Mouse (Mus musculus) thymus, postnatal 0 days (tissue): ENCODE results near the gene Plin2. TPM values are rescaled to one million over a fixed set of nuclear protein-coding genes. Genes with fewer than 3 reads are reported as not detected.
"Not testable (repeated sequence)": the region's sequence is repeated elsewhere in the genome, so short reads cannot be mapped to it uniquely, and the experiment has no call there.

ENCODE experiments used
- DNase-seq: peaks from one replicate; pipeline ENCODE4 v3.0.0-alpha.2; 2015; ENCODE audit warnings: low spot score
- polyA plus RNA-seq: library from polyadenylated mRNA; unstranded; fragments of >200 nt; fragmentation: Nextera tagmentation; extraction: Ambion mirVana; gene quantifications from 2 replicates; pipeline ENCODE4 v1.2.1, GENCODE M21; 2015

Plin2 gene
- polyA plus RNA-seq, 1 experiment from 2014 or later, result 63.0 TPM

GRCm38 (mm10) chr4:86632556-86632955, 37.3 kb downstream of the Plin2 start:
- not testable (repeated sequence) for DNase-seq

- no peak for DNase-seq
These were observed 38.0 kb downstream of the Plin2 start for GRCm38 (mm10) chr4:86631831-86632230.

- DNase-seq, result not testable (repeated sequence)
These were observed 43.4 kb downstream of the Plin2 start for GRCm38 (mm10) chr4:86626496-86626895.

- DNase-seq, result no peak
These were observed 44.4 kb downstream of the Plin2 start for GRCm38 (mm10) chr4:86625463-86625862.

GRCm38 (mm10) chr4:86622532-86622931, 47.3 kb downstream of the Plin2 start:
- DNase-seq, result not testable (repeated sequence)

- DNase-seq, result no peak
These were observed 47.7 kb downstream of the Plin2 start for GRCm38 (mm10) chr4:86622116-86622515.

- no peak for DNase-seq
These were observed 49.4 kb downstream of the Plin2 start for GRCm38 (mm10) chr4:86620506-86620905.

GRCm38 (mm10) chr4:86612289-86612620, 57.6 kb downstream of the Plin2 start:
- DNase-seq, result no peak

- DNase-seq, result peak; percentile 97
These were observed 58.2 kb downstream of the Plin2 start, which contains the start of gene Haus6 for GRCm38 (mm10) chr4:86611524-86612288. Gene Haus6 (minus strand): TSS chr4:86612055.

Other genes with a start within 250 kb of the Plin2 start
- 0.31 TPM in 1 of 2 replicates, not detected in the other for gene Saxo1, start 111.7 kb downstream of the Plin2 start, polyA plus RNA-seq
- 51.2 and 53.4 TPM in 2 replicates for gene Rraga, start 94.4 kb downstream of the Plin2 start, polyA plus RNA-seq
- gene Haus6, start 58.0 kb downstream of the Plin2 start, polyA plus RNA-seq, result 16.7 and 17.2 TPM in 2 replicates
- 4.6 and 6.3 TPM in 2 replicates for gene Dennd4c, start 78.5 kb upstream of the Plin2 start, polyA plus RNA-seq
- gene Rps6, start 187.4 kb upstream of the Plin2 start, polyA plus RNA-seq, result 922 and 983 TPM in 2 replicates
- 3.9 and 4.3 TPM in 2 replicates for gene Acer2, start 204.3 kb upstream of the Plin2 start, polyA plus RNA-seq